Mouse (Mus musculus) liver, embryonic 12.5 days (tissue): ENCODE data around the gene Slc35e1. TPM values are rescaled to one million over a fixed set of nuclear protein-coding genes. Genes with fewer than 3 reads are reported as not detected.

Source experiments
- ATAC-seq: fragments of 200-750 bp; cut with Nextera tagmentation; 2 replicates; pipeline ENCODE4 v1.8.0; 2017; ENCODE audit warnings: moderate number of reproducible peaks, mild to moderate bottlenecking, moderate library complexity
- H3K27ac ChIP-seq: fragments of 300-500 bp; sonication (generic); 2 replicates; pipeline ENCODE4 v1.5.1; 2016; ENCODE audit warnings: mild to moderate bottlenecking
- H3K27me3 ChIP-seq: fragments of 300-500 bp; sonication (generic); replicated peaks from 2 replicates; pipeline ENCODE4 v1.6.1; 2016; ENCODE audit warnings: mild to moderate bottlenecking, moderate library complexity
- H3K36me3 ChIP-seq: fragments of 300-500 bp; sonication (generic); 2 replicates; pipeline ENCODE4 v1.6.1; 2016; ENCODE audit warnings: mild to moderate bottlenecking, moderate library complexity
- H3K4me1 ChIP-seq: fragments of 300-500 bp; sonication (generic); 2 replicates; pipeline ENCODE4 v1.6.1; 2016
- H3K4me2 ChIP-seq: fragments of 300-500 bp; sonication (generic); 2 replicates; pipeline ENCODE4 v1.6.1; 2016; ENCODE audit warnings: mild to moderate bottlenecking, moderate library complexity
- H3K4me3 ChIP-seq: fragments of 300-500 bp; sonication (generic); 2 replicates; pipeline ENCODE4 v1.5.1; 2016; ENCODE audit warnings: mild to moderate bottlenecking, moderate library complexity
- H3K9ac ChIP-seq: fragments of 300-500 bp; sonication (generic); 2 replicates; pipeline ENCODE4 v1.6.1; 2016; ENCODE audit warnings: mild to moderate bottlenecking, moderate library complexity
- H3K9me3 ChIP-seq: fragments of 300-500 bp; sonication (generic); replicated peaks from 2 replicates; pipeline ENCODE4 v1.6.1; 2016; ENCODE audit warnings: mild to moderate bottlenecking, moderate library complexity
- WGBS: fragments of 180-500 bp; shearing (Covaris S2); methylation state at CpG from one replicate; pipeline ENCODE4 v1.1.7; 2016; ENCODE audit not compliant: insufficient replicate concordance; 5-methylcytosine and 5-hydroxymethylcytosine counted together
- polyA plus RNA-seq: library from polyadenylated mRNA; unstranded; fragments of >200 nt; fragmentation: Nextera tagmentation; extraction: Ambion mirVana; gene quantifications from 2 replicates; pipeline ENCODE4 v1.2.1, GENCODE M21; 2016

The Slc35e1 gene
- polyA plus RNA-seq, 1 experiment from 2014 or later, result 17.1 TPM

DNA sequence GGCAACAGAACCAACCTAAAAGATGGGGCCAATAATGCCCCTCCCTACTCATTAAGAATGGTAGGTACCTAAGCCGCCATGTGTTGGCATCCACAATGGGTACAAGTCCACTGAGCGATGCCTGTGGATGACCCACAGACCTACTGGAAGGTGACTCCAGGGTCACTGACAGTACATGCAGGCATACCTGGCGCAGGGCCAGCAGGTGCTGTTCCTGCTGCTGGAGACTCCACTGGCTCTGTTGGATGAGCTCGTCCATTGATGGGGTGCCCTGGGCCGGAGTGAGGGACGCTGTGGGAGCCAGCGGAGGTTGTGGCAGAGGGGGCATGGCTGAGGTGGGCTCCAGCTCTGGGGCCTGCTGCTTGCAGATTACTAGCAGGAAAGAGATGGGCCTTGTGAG is 21.7 kb downstream of the Slc35e1 start:
- no peak overlapping the region for H3K4me3 ChIP-seq
- no peaks in the 10 kb centered on the region for H3K27me3 ChIP-seq
- H3K27ac ChIP-seq, result no peak overlapping the region
- H3K4me1 ChIP-seq, result peaks cover 21% of the 10 kb centered on the region
- H3K36me3 ChIP-seq, result peaks cover 80% of the 10 kb centered on the region
- no peaks in the 10 kb centered on the region for H3K9me3 ChIP-seq
- no peak overlapping the region for H3K4me2 ChIP-seq
- H3K9ac ChIP-seq, result no peak overlapping the region
- ATAC-seq, result no peak
- 87% methylated on average over 7 of the region's 7 CpGs for WGBS

DNA sequence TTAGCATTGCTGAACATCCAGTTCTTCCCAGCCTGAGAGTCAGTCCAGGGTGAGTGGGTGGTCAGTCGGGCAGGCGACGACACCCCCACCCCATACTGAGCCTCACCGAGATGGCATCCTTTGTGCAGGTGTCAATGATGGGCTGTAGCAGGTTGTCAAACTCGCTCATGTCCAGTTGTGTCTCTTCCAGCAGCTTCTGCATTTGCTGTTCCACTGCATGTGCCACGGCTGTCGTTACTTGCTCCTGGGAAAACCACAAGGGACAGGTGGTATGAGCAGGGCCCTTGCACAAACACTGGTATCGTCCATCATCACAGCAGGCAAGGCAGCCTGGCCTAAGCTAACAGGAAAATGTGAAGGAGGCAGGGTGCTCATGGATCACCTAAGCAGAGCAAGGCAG is 22.4 kb downstream of the Slc35e1 start:
- Histone ChIP-seq H3K4me1 (peaks cover 17% of the 10 kb centered on the region), H3K9me3 (no peaks in the 10 kb centered on the region), H3K9ac (no peak overlapping the region), H3K36me3 (peaks cover 87% of the 10 kb centered on the region), H3K27me3 (no peaks in the 10 kb centered on the region), H3K4me2 (no peak overlapping the region), H3K27ac (no peak overlapping the region), H3K4me3 (no peak overlapping the region)
- no peak for ATAC-seq
- WGBS, result 87% methylated on average over 8 of the region's 8 CpGs

DNA sequence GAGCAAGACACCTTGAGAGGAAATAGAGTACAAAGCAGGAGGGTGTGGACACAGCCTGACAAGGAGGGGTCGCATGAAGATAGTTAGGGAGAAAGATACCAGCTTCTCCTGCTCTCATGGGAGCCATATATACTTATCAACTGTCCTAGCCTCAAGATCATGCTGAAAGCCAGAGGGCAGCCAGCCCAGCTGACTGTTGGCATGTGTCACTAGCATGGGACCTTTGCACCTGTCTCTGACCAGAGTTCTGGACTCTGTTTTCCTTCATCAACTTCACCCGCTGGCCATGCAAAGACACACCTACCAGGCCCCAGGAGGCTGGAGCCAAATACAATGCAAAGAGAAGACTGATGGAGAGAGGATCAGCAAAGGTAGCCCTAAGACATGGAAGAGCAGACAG is 23.2 kb downstream of the Slc35e1 start:
- no peak for ATAC-seq
- H3K4me1 ChIP-seq, result peaks cover 14% of the 10 kb centered on the region
- H3K9me3 ChIP-seq, result no peaks in the 10 kb centered on the region
- H3K4me3 ChIP-seq, result no peak overlapping the region
- 86% methylated on average over 2 of the region's 2 CpGs for WGBS
- no peak overlapping the region for H3K27ac ChIP-seq
- H3K4me2 ChIP-seq, result no peak overlapping the region
- no peaks in the 10 kb centered on the region for H3K27me3 ChIP-seq
- H3K36me3 ChIP-seq, result peaks cover 95% of the 10 kb centered on the region
- H3K9ac ChIP-seq, result no peak overlapping the region

DNA sequence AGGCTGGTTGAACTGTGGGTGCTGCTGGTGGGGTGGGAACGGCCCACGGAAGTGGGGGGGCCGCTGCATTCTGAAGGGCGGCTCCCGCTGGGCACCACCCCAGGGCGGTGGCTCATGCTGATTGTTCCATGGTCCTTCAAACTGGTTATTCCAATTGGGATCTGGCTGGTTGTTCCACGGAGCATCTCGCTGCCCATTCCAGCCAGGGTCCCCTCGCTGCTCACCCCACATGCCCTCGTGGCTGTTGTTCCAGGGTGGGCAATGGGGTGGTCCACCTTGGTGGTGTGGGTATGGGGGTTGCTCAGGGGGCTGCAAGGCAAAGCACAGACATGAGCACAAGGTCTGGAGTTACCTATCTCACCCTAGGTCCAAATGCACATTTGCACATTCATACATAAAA is 28.2 kb downstream of the Slc35e1 start:
- no peak overlapping the region for H3K27ac ChIP-seq
- 87% methylated on average over 10 of the region's 10 CpGs for WGBS
- H3K27me3 ChIP-seq, result no peaks in the 10 kb centered on the region
- H3K4me1 ChIP-seq, result no peaks in the 10 kb centered on the region
- no peak overlapping the region for H3K9ac ChIP-seq
- H3K4me2 ChIP-seq, result no peak overlapping the region
- H3K9me3 ChIP-seq, result no peaks in the 10 kb centered on the region
- ATAC-seq, result no peak
- H3K36me3 ChIP-seq, result peaks cover 100% of the 10 kb centered on the region
- no peak overlapping the region for H3K4me3 ChIP-seq

DNA sequence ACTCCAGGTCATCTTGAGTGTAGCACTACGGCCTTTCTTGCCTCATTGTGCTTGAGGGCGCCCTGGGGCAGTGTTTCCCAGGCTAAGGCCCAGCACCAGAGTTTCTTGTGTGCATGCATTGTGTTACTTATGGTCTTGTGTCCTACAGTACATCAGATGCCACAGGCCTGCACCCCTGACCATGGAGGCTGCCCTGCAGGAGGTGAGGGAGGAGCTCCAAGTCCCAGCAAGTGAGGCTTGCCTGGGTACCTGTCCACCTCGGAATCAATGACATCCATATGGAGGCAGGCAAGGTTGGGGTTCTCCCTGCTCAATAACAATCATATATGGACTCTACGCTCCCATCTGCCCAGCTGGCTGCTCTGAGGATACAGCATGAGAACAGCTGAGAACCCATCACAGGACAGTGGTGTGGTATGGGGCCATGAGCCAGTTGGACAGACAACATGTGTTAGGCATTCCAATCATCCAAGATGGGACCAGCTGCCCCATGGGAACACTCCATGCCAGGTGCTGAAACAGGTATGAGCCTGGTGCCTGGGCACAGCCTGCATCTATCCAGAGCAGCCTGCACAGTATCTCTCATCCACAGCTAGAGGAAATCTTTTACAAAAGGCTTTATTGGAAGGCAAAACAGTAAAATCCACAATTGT is 32.4 kb downstream of the Slc35e1 start:
- Histone ChIP-seq H3K4me1 (no peaks in the 10 kb centered on the region), H3K27ac (no peak overlapping the region), H3K27me3 (no peaks in the 10 kb centered on the region), H3K4me2 (no peak overlapping the region), H3K9me3 (no peaks in the 10 kb centered on the region), H3K9ac (no peak overlapping the region), H3K4me3 (no peak overlapping the region), H3K36me3 (peaks cover 79% of the 10 kb centered on the region)
- 88% methylated on average over 4 of the region's 4 CpGs for WGBS
- no peak; the same call in 1 of the 2 replicates for ATAC-seq

DNA sequence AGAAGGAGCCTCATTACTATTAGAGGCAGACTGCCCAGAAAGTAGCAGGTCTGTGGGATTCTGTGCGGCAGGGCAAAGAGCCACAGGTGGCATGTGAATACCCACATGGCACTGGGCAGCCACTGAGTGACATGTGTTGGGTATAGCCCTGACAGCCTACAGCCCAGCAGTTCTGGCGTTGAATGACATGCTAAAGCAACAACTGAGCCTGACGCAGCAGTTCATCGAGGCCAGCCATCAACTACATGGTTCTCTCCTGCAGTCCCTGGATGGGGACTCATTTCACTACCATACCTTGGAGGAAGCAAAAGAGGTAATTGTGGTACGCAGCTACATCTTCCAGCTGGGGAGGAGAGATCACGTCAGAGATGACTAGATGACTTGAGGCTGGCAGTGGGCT is 34.0 kb downstream of the Slc35e1 start:
- no peaks in the 10 kb centered on the region for H3K27me3 ChIP-seq
- peaks cover 6% of the 10 kb centered on the region; the same call in 1 of the 2 replicates for H3K9me3 ChIP-seq
- no peak overlapping the region for H3K9ac ChIP-seq
- no peaks in the 10 kb centered on the region for H3K4me1 ChIP-seq
- H3K4me2 ChIP-seq, result no peak overlapping the region
- peaks cover 79% of the 10 kb centered on the region for H3K36me3 ChIP-seq
- no peak overlapping the region for H3K27ac ChIP-seq
- no peak overlapping the region for H3K4me3 ChIP-seq
- ATAC-seq, result no peak
- 84% methylated on average over 6 of the region's 6 CpGs for WGBS

DNA sequence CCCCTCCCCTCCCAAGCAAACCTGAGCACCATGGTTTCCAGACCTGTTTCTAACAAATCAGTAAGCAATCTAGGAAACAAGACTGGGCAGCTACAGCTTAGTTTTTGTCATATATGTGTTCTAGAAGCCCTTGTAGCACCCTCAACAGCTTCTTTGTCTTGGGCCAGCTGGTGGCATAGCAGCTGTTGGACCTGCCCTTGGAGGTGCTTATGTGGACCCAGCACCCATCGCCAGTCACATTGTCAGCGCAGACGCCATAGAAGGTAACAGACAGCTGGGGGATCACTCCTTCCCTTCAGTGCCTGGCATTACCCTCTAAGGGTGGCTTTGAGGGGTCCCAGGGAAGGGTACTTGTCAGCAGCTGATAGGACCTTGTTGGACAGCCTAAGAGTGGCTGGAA is 34.6 kb downstream of the Slc35e1 start:
- no peaks in the 10 kb centered on the region for H3K27me3 ChIP-seq
- 91% methylated on average over 3 of the region's 3 CpGs for WGBS
- ATAC-seq, result no peak
- H3K27ac ChIP-seq, result no peak overlapping the region
- H3K4me1 ChIP-seq, result no peaks in the 10 kb centered on the region
- H3K9me3 ChIP-seq, result peaks cover 6% of the 10 kb centered on the region; the same call in 1 of the 2 replicates
- H3K4me2 ChIP-seq, result no peak overlapping the region
- peaks cover 79% of the 10 kb centered on the region for H3K36me3 ChIP-seq
- H3K9ac ChIP-seq, result no peak overlapping the region
- H3K4me3 ChIP-seq, result no peak overlapping the region

DNA sequence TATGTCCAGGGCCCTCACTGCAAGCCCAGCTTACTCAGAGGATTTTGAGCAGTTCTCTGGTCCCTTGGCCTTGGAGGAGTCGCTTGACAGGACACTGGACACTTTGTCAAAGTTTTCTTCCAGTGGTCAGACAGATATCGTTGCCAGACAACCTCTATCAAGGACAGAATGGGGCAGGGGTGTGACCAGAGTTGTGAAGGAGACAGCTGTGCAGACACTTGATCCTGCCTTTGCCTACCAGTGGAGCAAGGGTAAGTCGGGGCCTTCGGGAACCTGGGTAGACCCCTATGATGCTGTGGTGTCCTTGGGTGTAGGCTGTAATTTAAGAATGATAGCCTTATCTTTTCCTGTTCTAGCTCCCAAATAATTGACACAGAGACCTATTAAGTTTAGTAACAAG is 37.1 kb downstream of the Slc35e1 start:
- Histone ChIP-seq H3K4me2 (no peak overlapping the region), H3K4me3 (no peak overlapping the region), H3K27me3 (no peaks in the 10 kb centered on the region), H3K36me3 (peaks cover 74% of the 10 kb centered on the region), H3K9ac (no peak overlapping the region), H3K9me3 (peaks cover 6% of the 10 kb centered on the region; the same call in 1 of the 2 replicates), H3K4me1 (peaks cover 11% of the 10 kb centered on the region), H3K27ac (no peak overlapping the region)
- 78% methylated on average over 4 of the region's 4 CpGs for WGBS
- ATAC-seq, result no peak

DNA sequence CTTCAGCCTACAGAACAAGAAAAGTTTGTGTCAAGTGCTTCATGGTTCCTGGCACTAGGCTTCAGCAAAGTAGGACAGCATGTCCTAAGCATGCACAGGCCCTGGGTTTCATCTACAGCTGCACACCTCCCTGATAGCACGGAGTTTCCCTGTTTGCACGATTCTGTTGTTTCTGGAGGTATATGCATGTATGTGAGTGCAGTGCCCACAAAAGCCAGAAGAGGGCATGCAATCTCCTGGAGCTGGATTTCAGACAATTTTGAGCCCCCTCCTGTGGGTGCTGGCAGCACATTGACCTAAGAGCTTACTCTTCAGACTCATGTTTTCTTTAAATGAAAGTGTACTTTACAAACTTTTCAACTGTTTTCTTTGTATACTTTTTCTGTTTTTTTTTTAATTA is 38.5 kb downstream of the Slc35e1 start:
- no peak overlapping the region for H3K27ac ChIP-seq
- WGBS, result 81% methylated on average over 2 of the region's 2 CpGs
- ATAC-seq, result no peak

DNA sequence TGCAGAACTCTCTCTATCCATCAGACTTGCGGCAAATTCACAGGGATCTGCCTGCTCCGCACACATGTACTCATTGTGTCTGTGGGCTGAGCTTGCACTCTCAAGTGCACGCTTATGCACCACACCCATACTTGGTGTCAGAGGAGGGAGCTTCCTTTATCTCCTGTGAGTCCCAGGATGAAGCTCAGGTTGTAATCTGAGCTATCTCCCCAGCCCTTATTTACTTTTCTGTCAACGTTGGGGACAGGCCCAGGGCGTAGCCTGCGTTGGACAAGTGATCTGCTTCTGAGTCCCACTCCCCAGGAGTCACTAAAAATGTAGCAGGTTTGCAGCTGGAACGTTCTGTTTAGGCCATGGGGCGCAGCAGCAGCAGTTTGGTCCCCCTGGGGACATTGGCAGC is 40.9 kb downstream of the Slc35e1 start:
- Histone ChIP-seq H3K4me3 (no peak overlapping the region), H3K27ac (0 out of 2 replicates have a peak overlapping the region, but pooled peaks have one; percentile 45), H3K9ac (no peak overlapping the region), H3K36me3 (peaks cover 81% of the 10 kb centered on the region), H3K27me3 (no peaks in the 10 kb centered on the region), H3K4me2 (no peak overlapping the region), H3K4me1 (peaks cover 11% of the 10 kb centered on the region), H3K9me3 (peaks cover 6% of the 10 kb centered on the region; the same call in 1 of the 2 replicates)
- ATAC-seq, result peak; percentile 76
- 49% methylated on average over 8 of the region's 8 CpGs for WGBS

More for the DNA sequence above, 38.5 kb downstream of the Slc35e1 start:
- Histone ChIP-seq H3K36me3 (peaks cover 73% of the 10 kb centered on the region), H3K4me2 (no peak overlapping the region), H3K4me1 (peaks cover 11% of the 10 kb centered on the region), H3K9me3 (peaks cover 6% of the 10 kb centered on the region; the same call in 1 of the 2 replicates), H3K9ac (no peak overlapping the region), H3K4me3 (no peak overlapping the region), H3K27me3 (no peaks in the 10 kb centered on the region)

DNA sequence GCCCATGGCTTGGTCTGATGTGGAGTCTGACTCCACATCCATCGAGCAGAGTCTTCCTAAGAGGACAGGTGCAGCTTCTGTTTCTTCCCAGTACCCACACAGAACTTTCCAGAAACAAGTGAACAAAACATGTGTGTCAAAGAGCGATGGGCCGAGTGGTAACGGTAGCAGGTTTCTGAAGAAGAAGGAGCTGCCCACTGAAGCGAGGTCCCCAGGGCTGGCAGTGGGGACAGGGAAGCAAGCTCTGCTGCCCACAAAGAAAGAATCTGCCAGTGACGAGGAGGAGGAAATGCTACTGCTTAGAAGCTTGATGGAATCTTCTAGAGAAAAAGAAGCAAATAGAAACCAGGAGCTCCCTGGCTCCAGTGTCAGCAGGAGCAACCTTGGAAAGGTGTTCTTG is 47.3 kb downstream of the Slc35e1 start:
- Histone ChIP-seq H3K27me3 (no peaks in the 10 kb centered on the region), H3K9me3 (no peaks in the 10 kb centered on the region), H3K36me3 (peaks cover 31% of the 10 kb centered on the region), H3K4me1 (peaks cover 11% of the 10 kb centered on the region), H3K27ac (0 out of 2 replicates have a peak overlapping the region, but pooled peaks have one; percentile 0), H3K4me2 (no peak overlapping the region), H3K4me3 (no peak overlapping the region), H3K9ac (no peak overlapping the region)
- WGBS, result 87% methylated on average over 6 of the region's 6 CpGs
- ATAC-seq, result no peak

DNA sequence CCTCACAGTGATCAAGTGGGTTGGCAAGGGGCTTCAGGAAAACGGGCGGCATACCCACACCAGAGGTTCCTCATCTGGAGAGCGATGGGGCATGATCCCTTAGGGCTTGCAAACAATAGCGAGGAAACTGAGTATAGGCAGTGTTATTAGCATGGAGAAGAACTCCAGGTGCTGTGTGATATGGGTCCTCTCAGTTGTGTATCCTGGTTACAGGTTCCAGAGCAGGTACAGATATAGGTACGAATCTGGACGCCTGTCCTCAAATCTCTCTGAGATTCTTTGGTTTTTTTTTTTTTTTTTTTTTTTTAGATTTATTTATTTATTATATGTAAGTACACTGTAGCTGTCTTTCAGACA is 48.4 kb downstream of the Slc35e1 start:
- peak overlapping the region; percentile 56 for H3K4me3 ChIP-seq
- H3K27me3 ChIP-seq, result no peaks in the 10 kb centered on the region
- peak overlapping the region; percentile 76 for H3K4me2 ChIP-seq
- ATAC-seq, result peak; percentile 50
- H3K27ac ChIP-seq, result peak overlapping the region; percentile 72; the same call in 1 of the 2 replicates
- peaks cover 11% of the 10 kb centered on the region for H3K4me1 ChIP-seq
- H3K9ac ChIP-seq, result peak overlapping the region; percentile 70
- no peaks in the 10 kb centered on the region for H3K9me3 ChIP-seq
- 24% methylated on average over 6 of the region's 6 CpGs for WGBS
- peaks cover 20% of the 10 kb centered on the region for H3K36me3 ChIP-seq
